In genomic region chr3:146396256-146396655, GRCm38 (mm10) we compare ENCODE assay signal across 20 mouse cellular contexts.
"Had no signal": no experiment of that assay in that cellular context is flagged by ENCODE, and none has a peak within 500 bp of the region (broad histone marks: within the 10 kb centered on the region; RNA-seq: fewer than 3 reads in every experiment).

No protein-coding gene starts in this region.

- H3K27me3 ChIP-seq: megakaryocyte, embryonic 14.5 days; midbrain, embryonic 13.5 days; neural tube, embryonic 13.5 days; stomach, embryonic 15.5 days had no signal

- H3K4me2 ChIP-seq: liver, embryonic 15.5 days; midbrain, embryonic 13.5 days; neural tube, embryonic 13.5 days; stomach, embryonic 15.5 days had no signal

- ATAC-seq: hindbrain, postnatal 0 days; inflammation-experienced regulatory T-cells, adult 6 months; intestine, embryonic 16.5 days; lung, postnatal 0 days; midbrain, embryonic 13.5 days; midbrain, embryonic 16.5 days had no signal

- H3K9ac ChIP-seq: liver, embryonic 15.5 days; midbrain, embryonic 13.5 days; neural tube, embryonic 13.5 days; stomach, embryonic 15.5 days had no signal

- H3K27ac ChIP-seq: hindbrain, postnatal 0 days; kidney, postnatal 0 days; liver, embryonic 15.5 days; midbrain, embryonic 10.5 days; midbrain, embryonic 13.5 days; neural tube, embryonic 13.5 days; stomach, embryonic 15.5 days had no signal

- H3K9me3 ChIP-seq: liver, embryonic 15.5 days; midbrain, embryonic 10.5 days; midbrain, embryonic 13.5 days; neural tube, embryonic 13.5 days; stomach, embryonic 15.5 days had no signal

- H3K36me3 ChIP-seq: liver, embryonic 15.5 days; midbrain, embryonic 10.5 days; midbrain, embryonic 13.5 days; neural tube, embryonic 13.5 days; stomach, embryonic 15.5 days had no signal

- H3K4me3 ChIP-seq: liver, embryonic 15.5 days; megakaryocyte, embryonic 14.5 days; midbrain, embryonic 10.5 days; midbrain, embryonic 13.5 days; myocyte; neural tube, embryonic 13.5 days; stomach, embryonic 15.5 days had no signal

- H3K4me1 ChIP-seq: stomach, embryonic 15.5 days had no signal

- DNase-seq: kidney, postnatal 25 days; lung, adult 2 months; retina, postnatal 1 day; right cerebral cortex, postnatal 25 days; spleen, adult 18-20 months; thymus, adult 18-20 months; thymus, postnatal 36 days had no signal
